Mouse (Mus musculus) right cerebral cortex, adult 18-20 months (tissue): ENCODE data around the gene Pex19.

Experiments
- DNase-seq: peaks from one replicate; pipeline ENCODE4 v3.0.0; 2022; ENCODE audit warnings: mixed read lengths

Pex19 gene

GRCm38 (mm10) chr1:172126376-172127347 lies at the start of gene Pex19:
Pex19 (plus strand) TSS chr1:172126755.
- DNase-seq, result peak; percentile 86

DNA sequence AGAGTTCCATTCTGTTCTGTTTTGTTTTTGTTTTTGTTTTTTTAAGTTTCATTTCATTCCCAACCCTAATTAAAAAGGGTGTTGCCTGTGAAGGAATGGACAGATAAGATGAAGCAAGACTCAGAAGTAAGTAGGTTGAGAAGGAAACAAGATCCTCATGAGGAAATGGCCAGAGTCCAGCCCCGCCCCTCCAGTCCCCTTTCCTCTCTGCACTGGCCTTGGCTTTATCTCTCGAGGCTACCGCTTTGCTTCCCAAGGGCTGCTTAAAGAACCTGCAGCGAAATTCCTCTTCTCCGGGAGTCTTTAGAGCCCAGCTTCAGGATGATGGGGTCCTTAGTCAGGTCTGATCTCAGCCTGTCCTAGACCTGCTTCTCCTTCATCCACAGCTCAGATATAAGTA lies 48.6 kb upstream of the Pex19 start:
- no peak for DNase-seq

DNA sequence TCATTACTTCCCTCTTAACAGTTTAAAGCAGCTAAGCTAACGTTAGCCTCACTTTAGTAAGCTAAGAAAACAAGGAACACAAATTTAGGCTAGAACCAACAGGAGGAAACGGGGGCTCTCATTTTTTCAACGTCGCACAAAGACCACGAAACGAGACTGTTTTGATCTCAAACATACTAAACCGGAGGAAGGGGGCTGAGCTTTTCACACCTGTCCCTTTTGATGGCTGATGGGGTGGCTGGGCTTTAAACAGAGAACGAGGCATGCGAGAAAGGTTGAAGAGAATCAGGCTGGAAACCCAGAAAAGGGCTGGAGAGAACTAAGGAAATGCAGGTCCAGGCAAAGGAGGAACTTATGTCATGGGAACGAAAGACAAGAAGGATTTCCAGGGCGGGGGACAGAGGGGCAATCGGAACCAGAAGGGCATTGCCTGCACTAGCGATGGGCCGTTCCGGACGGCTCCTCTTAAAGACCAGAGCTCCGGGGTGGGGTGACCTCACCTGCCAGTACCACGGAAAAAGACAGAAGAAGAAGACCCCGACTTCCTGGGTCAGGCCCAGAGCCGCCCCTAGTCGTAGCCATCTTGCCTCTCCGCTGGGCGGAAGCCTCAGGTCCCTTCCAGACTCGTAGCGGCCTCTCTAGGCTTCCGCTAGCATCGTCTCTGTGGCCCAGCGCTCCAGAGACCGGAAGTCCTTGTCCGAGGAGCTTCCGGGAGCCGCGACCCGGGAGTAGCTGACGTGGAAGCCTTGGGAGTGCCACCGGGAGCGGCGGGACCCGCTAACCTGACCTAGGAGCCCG lies 44.3 kb upstream of the Pex19 start, which contains the start of the genes Copa and Ncstn:
Copa (plus strand) TSS at position 429 of the 798 bp plus-strand sequence.
Ncstn (minus strand) TSS at position 695 of the 798 bp plus-strand sequence.
- peak; percentile 95 for DNase-seq

DNA sequence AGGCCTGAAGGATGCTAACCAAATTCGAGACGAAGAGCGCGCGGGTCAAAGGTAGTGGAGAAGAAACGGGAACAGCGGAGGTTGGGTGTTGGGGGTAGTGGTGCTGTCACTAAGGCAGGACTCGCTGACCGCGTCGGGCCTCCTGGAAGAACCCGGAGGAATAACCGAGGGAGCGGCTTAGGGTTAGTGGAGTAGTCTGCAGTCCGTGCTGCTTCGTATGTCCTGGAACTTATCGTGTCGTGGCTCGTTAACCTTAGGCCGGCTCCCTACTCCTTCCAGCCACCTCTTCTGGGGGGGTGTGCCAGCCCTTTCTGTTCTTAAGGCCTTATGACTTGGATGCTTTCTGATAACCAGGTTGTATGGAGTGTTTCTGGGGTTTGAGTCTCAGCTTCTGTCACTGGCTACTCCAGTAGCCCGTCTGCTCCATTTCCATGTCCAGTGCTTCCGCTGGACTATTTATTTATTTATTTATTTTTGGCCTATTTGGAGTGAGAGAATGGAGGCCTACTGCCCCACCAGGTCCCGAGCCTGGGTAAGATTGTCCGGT lies 43.6 kb upstream of the Pex19 start:
- DNase-seq, result no peak

DNA sequence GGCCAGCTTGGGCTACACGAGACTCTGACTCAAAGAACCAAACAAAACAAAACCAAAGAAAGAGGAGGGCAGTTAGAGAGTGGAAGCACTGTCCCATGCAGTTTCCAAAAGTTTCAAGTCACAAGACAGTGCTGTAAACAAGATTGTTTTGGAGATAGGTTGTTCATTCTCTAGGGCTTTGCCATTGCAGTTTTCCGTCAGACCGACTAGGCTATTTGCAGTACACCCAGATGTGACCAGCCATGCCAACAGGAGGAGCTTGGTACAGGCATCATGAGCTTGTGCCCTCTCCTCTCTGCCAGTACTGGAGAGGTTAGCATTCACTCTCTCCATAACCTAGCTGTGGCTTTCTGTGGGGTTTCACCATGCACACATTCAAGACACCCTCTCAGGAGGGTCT lies 33.0 kb upstream of the Pex19 start:
- no peak for DNase-seq

- no peak for DNase-seq
Measured at GRCm38 (mm10) chr1:172094295-172094694, 32.3 kb upstream of the Pex19 start.

- DNase-seq, result no peak
Measured at GRCm38 (mm10) chr1:172095202-172095601, 31.4 kb upstream of the Pex19 start.

DNA sequence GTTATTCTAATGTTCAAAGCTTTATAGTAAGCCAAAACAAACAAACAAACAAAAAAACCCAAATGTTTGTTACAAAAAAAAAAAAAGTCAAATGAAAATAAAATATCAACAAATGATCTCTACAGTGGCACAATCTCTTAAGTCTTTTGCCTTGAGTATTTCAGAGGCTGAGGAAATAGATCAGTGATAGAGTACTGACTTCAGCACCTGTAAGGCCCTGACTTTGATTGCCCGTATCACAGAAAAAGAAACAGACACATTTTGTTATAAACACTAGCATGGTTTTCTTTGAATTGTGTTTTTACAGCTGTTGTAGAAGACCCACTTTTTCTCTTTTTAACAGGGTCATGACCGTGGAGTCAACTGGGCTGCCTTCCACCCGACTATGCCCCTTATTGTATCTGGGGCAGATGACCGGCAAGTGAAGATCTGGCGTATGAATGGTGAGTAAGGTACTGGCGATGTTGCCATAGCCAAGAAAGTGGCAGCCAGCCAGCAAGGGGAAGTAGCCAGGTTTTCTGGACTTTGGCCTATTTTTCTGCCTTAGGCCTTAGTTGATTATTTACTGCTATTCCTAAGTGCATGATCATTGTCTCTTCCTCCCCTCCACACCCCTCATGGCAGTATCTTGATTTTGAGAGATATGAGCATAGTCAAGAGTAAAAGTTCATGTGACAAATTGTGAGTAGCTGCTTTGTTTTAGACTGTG lies 27.1 kb upstream of the Pex19 start:
- DNase-seq, result no peak

DNA sequence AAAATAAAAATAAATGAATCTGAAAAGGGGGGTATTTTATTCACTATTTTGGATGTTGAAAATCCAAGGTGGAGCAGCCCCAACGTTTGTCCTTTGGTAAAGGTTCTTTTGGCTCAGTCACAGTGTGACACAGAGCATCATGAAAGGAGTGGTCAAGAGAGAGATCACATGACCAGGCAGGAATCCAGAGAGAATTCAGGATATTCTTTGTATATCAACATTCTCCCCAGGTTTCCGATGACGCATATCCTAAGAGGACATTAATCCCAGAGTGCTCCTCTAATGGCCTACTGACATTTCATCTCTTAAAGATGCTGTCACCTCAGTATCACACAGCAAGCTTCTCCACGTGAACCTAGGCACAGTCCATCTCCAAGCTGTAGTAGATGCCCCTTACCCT lies 22.9 kb upstream of the Pex19 start:
- no peak for DNase-seq

- DNase-seq, result no peak
Measured at GRCm38 (mm10) chr1:172105101-172105500, 21.5 kb upstream of the Pex19 start.

GRCm38 (mm10) chr1:172107777-172108477 lies 18.6 kb upstream of the Pex19 start:
- no peak for DNase-seq

GRCm38 (mm10) chr1:172116948-172117347 lies 9.6 kb upstream of the Pex19 start:
- DNase-seq, result peak; percentile 32

GRCm38 (mm10) chr1:172119100-172119499 lies 7.5 kb upstream of the Pex19 start:
- no peak for DNase-seq

- DNase-seq, result peak; percentile 31
Measured at GRCm38 (mm10) chr1:172119720-172120119, 6.8 kb upstream of the Pex19 start.

- no peak for DNase-seq
Measured at GRCm38 (mm10) chr1:172122671-172123070, 3.9 kb upstream of the Pex19 start.

DNA sequence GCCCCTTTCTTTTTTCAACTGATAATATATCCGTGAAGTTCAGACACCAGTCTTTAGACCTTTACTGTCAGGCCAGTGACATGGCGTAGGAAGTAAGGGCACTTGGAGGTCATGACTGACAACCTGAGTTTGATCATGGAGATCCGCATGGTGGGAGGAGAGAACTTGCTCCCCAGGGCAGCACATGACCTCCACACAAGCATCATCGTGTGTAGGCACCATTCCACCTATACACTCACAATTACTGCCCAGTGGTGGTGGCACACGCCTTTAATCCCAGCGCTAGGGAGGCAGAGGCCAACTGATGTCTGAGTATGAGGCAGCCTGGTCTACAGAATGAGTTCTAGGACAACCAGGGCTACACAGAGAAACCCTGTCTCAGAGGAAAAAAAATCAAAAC lies 2.0 kb upstream of the Pex19 start:
- DNase-seq, result no peak

DNA sequence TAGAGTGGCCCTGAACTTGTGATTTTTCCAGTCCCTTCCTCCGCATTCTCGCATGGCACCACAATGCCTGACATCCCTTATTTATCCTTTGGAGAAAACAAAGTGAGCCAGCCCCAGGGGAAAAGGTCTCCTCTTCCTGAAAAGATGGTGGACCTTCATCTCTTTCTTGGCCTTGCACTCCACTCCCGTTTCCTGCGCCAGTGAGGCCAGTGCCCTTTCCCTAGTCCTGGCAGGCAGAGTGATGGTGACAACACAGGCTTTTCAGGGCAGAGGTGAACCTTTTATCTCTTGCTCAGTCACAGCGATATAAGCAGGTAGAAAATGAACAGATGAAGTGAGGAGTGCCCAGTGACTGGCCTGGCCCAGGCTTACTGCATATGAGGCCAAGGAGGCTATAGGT lies 932 bp downstream of the Pex19 start:
- DNase-seq, result no peak

DNA sequence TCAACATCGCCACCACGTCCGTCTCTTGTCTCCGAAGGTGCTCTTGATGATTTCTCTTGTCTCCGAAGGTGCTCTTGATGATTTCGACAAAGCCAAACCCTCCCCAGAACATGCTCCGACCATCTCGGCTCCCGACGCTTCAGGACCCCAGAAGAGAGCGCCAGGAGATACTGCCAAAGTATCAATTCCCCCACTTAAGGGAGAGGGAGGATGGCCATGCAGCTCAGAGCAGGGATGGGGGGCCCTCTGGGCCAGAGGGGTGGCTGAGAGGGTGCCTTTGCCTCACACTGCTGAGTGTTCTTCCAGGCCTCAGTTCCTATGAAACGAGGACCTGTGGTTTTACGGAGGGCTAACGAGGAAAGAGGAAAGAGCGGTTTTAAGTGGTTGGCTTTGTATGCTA lies 2.0 kb downstream of the Pex19 start:
- DNase-seq, result no peak

GRCm38 (mm10) chr1:172129108-172129507 lies 2.6 kb downstream of the Pex19 start:
- peak; percentile 43 for DNase-seq

DNA sequence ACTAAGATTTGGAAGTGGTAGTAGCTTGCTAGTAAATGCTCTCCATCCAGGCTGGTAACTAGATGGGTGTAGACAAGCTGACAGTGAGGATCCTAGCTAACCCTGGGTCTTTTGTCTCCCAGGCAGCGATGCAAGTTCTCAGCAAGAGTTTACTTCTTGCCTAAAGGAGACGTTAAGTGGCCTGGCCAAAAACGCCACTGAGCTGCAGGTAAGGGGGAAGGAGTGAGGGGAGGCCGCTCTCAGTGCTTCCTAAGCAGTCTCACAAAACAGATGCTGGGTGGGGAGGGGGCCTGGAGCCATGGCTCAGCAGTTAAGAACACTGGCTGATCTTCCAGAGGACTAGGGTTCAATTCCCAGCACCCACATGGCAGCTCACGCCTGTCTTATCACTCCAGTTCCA lies 3.2 kb downstream of the Pex19 start:
- no peak for DNase-seq

DNA sequence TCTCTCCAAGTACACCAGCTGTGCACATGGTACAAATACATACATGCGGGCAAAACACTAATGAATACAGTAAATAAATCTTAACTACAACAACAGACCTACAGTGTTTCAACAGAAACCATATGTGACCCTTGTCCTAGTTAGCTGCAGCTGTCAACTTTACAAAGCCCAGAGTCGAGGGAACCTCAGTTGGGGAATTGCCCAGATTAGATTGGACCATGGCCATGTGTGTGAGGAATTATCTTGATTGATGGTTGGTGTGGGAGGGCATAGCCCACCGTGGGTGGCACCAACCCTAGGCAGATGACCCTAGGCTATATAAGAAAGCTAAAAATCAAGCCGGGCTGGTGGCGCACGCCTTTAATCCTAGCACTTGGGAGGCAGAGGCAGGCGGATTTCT lies 5.8 kb downstream of the Pex19 start:
- DNase-seq, result no peak

GRCm38 (mm10) chr1:172133535-172133934 lies 7.0 kb downstream of the Pex19 start:
- DNase-seq, result peak; percentile 17
